ENCODE assay signal across 7 mouse cellular contexts in the genomic region with DNA sequence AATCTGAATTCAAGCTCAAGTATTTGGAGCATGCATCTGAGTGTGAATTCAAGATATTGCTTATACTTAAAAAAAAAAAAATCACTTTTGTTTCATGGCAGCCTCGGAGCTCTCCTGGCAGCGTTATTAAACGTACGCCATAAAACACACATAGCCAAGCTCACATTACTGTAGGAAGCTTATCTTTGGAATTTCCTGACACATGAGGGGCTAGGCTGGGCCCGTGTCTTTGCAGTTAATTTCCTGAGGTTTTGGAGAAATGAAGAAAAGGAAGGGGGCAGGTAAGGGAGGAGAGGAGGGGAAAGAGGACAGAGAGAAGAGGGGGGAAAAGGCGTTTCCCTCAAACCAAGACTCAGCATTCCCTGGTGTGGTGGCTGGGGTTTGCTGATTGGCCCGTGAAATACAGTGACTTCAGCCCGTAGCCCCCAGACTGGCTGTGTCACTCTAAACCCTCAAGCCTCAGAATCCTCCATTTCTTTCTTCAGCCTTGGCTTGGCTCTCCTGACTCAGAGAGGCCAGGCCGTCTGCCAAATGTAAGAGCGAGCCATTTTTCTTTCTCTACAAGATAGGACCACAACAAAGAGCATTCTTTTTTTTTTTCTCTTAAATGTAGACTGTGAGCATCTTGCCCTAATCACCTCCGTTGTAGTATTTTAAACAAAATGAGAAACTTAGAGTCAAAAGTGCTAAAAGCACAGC. TPM values are rescaled to one million over a fixed set of nuclear protein-coding genes. Genes with fewer than 3 reads are reported as not detected.
A peak's percentile ranks its signal among the peaks of the same experiment; 100 is the strongest.
DNase-seq lines count a peak whose midpoint lies in the region; ATAC-seq and TF ChIP-seq lines count a peak whose summit lies in the region.

No protein-coding gene starts in this region.

- 0 out of 2 replicates have a peak overlapping the region, but pooled peaks have one; percentile 1 for H3K4me3 ChIP-seq in lung, embryonic 15.5 days
- H3K4me3 ChIP-seq in heart, adult 2 months = no peak overlapping the region
- no peak overlapping the region for H3K4me3 ChIP-seq in stomach, embryonic 16.5 days (replicated peaks; ENCODE audit: low read length)

- intact Hi-C loops in heart, adult 2 months (cut with DNase I) = no loop called here

- peak overlapping the region; percentile 94 for H3K27ac ChIP-seq in lung, embryonic 15.5 days
- peak overlapping the region; percentile 42 for H3K27ac ChIP-seq in heart, adult 2 months
- peak overlapping the region; percentile 79 for H3K27ac ChIP-seq in stomach, embryonic 16.5 days (ENCODE audit: low read length)

- 8% methylated on average over 11 of the region's 11 CpGs for WGBS in lung, embryonic 15.5 days
- 16% methylated on average over 11 of the region's 11 CpGs for WGBS in heart, adult 2 months
- WGBS in stomach, embryonic 16.5 days = 20% methylated on average over 11 of the region's 11 CpGs

- H3K9me3 ChIP-seq in lung, embryonic 15.5 days = no peaks in the 10 kb centered on the region
- 0 out of 2 replicates have a peak, but pooled peaks cover 2% of the 10 kb centered on the region for H3K9me3 ChIP-seq in stomach, embryonic 16.5 days (replicated peaks; ENCODE audit: control insufficient read depth, low read length)

- no peak for TF ChIP-seq CTCF in heart, adult 2 months (IDR thresholded peaks at IDR 0.05)

- H3K4me2 ChIP-seq in lung, embryonic 15.5 days = peak overlapping the region; percentile 43
- peak overlapping the region; percentile 33 for H3K4me2 ChIP-seq in stomach, embryonic 16.5 days (ENCODE audit: low read depth, low read length)

- no peak for DNase-seq in lung, postnatal 14 days
- peak; percentile 56 for DNase-seq in brain, adult 2 months (ENCODE audit: low read depth, low spot score)
- DNase-seq in heart, adult 2 months = peak in 1 of 2 experiments; percentile 50
- DNase-seq in kidney, postnatal 14 days = peak; percentile 48
- DNase-seq in right cerebral cortex, postnatal 14 days = no peak

- no peak overlapping the region for H3K9ac ChIP-seq in lung, embryonic 15.5 days
- no peak overlapping the region for H3K9ac ChIP-seq in heart, adult 2 months (ENCODE audit: low read depth, low read length)
- peak overlapping the region; percentile 22; the same call in 1 of the 2 replicates for H3K9ac ChIP-seq in stomach, embryonic 16.5 days (ENCODE audit: low read length)

- TF ChIP-seq POLR2A in heart, adult 2 months (IDR thresholded peaks at IDR 0.05; ENCODE audit: insufficient read depth, low read depth, low read length) = no peak

- peaks cover 21% of the 10 kb centered on the region for H3K4me1 ChIP-seq in lung, embryonic 15.5 days
- peaks cover 2% of the 10 kb centered on the region; the same call in 1 of the 2 replicates for H3K4me1 ChIP-seq in heart, adult 2 months (ENCODE audit: control insufficient read depth, insufficient read depth, low read length)
- H3K4me1 ChIP-seq in stomach, embryonic 16.5 days (ENCODE audit: control insufficient read depth, insufficient read depth, low read length) = peaks cover 14% of the 10 kb centered on the region

- no peak for TF ChIP-seq EP300 in heart, adult 2 months (IDR thresholded peaks at IDR 0.05; ENCODE audit: insufficient read depth, low read depth, low read length)

- peak; percentile 88 for ATAC-seq in lung, embryonic 15.5 days (ENCODE audit: borderline replicate concordance, extremely low read depth, low FRiP score, low TSS enrichment)
- ATAC-seq in stomach, embryonic 16.5 days (ENCODE audit: insufficient read depth, low FRiP score) = peak; percentile 77; the same call in 1 of the 2 replicates

- H3K27me3 ChIP-seq in lung, embryonic 15.5 days = no peaks in the 10 kb centered on the region
- H3K27me3 ChIP-seq in heart, adult 2 months (ENCODE audit: control insufficient read depth, insufficient read depth, low read length) = no peaks in the 10 kb centered on the region
- no peaks in the 10 kb centered on the region for H3K27me3 ChIP-seq in stomach, embryonic 16.5 days (ENCODE audit: control insufficient read depth, insufficient read depth, low read length)

- no peaks in the 10 kb centered on the region for H3K79me2 ChIP-seq in heart, adult 2 months (replicated peaks; ENCODE audit: control insufficient read depth, insufficient read depth, low read length)

- peaks cover 22% of the 10 kb centered on the region for H3K36me3 ChIP-seq in lung, embryonic 15.5 days
- no peaks in the 10 kb centered on the region for H3K36me3 ChIP-seq in heart, adult 2 months (ENCODE audit: control insufficient read depth, insufficient read depth, low read length)
- peaks cover under 1% of the 10 kb centered on the region; the same call in 1 of the 2 replicates for H3K36me3 ChIP-seq in stomach, embryonic 16.5 days (ENCODE audit: control insufficient read depth, insufficient read depth, low read length)

RNA-seq across cellular contexts. Expression of gene Dennd2a, which starts 42.5 kb away (rescaled TPM):
- 20.5 and 20.8 TPM in 2 replicates for polyA plus RNA-seq in lung, embryonic 15.5 days (2015; fragmentation: Nextera tagmentation; extraction: Ambion mirVana)
- total RNA-seq in heart, adult 2 months (2021) = 1 to 10 TPM; 6.0 to 6.6 TPM
- polyA plus RNA-seq in heart, adult 2 months (2012; rRNA removed) = 5.6 and 7.4 TPM in 2 replicates
- polyA plus RNA-seq in stomach, embryonic 16.5 days (2015; fragmentation: Nextera tagmentation; extraction: Ambion mirVana) = 10.8 and 10.9 TPM in 2 replicates

RNA-seq across cellular contexts. Expression of gene Adck2, which starts 58.5 kb away (rescaled TPM):
- polyA plus RNA-seq in lung, embryonic 15.5 days (2015; fragmentation: Nextera tagmentation; extraction: Ambion mirVana) = 26.6 and 28.5 TPM in 2 replicates
- 10 to 100 TPM; 12.1 to 15.6 TPM for total RNA-seq in heart, adult 2 months (2021)
- polyA plus RNA-seq in heart, adult 2 months (2012; rRNA removed) = 7.6 and 15.9 TPM in 2 replicates
- polyA plus RNA-seq in stomach, embryonic 16.5 days (2015; fragmentation: Nextera tagmentation; extraction: Ambion mirVana) = 33.5 and 34.8 TPM in 2 replicates

Comparison
In these comparisons a context has a peak if more than half of its experiments do, and no peak if none do; other contexts are left out.
1. H3K27ac ChIP-seq: peak in every context shown above with its lines; median percentile 94 in lung, embryonic 15.5 days; 79 in stomach, embryonic 16.5 days; 42 in heart, adult 2 months.
2. DNase-seq: peak in brain, adult 2 months (single experiment) and kidney, postnatal 14 days (single experiment); none in lung, postnatal 14 days (single experiment) and right cerebral cortex, postnatal 14 days (single experiment).